Mouse (Mus musculus): ENCODE results near the gene Rbp4.

Rbp4 gene

GRCm38 (mm10) chr19:38125219-38125610 is at the start of gene Rbp4:
Gene Rbp4, minus strand, starts transcription at chr19:38125281.
- no peak for DNase-seq (ENCODE audit: low spot score in 2 of 2)

GRCm38 (mm10) chr19:38164633-38165032 is 39.6 kb upstream of the Rbp4 start:
- DNase-seq (ENCODE audit: low spot score in 2 of 2) = no peak

GRCm38 (mm10) chr19:38161648-38162354 is 36.7 kb upstream of the Rbp4 start:
- no peak for DNase-seq (ENCODE audit: low spot score in 2 of 2)

- no peak for DNase-seq (ENCODE audit: low spot score in 2 of 2)
Observed at GRCm38 (mm10) chr19:38156243-38156642, 31.2 kb upstream of the Rbp4 start.

GRCm38 (mm10) chr19:38143540-38144271 is 18.6 kb upstream of the Rbp4 start:
- no peak for DNase-seq (ENCODE audit: low spot score in 2 of 2)

- DNase-seq (ENCODE audit: low spot score in 2 of 2) = no peak
Observed at GRCm38 (mm10) chr19:38134806-38135205, 9.7 kb upstream of the Rbp4 start.

GRCm38 (mm10) chr19:38133986-38134385 is 8.9 kb upstream of the Rbp4 start:
- no peak for DNase-seq (ENCODE audit: low spot score in 2 of 2)

GRCm38 (mm10) chr19:38132481-38132880 is 7.4 kb upstream of the Rbp4 start, which contains the start of gene Pde6c:
Gene Pde6c, plus strand, starts transcription at chr19:38132781.
- no peak for DNase-seq (ENCODE audit: low spot score in 2 of 2)

GRCm38 (mm10) chr19:38126656-38127055 is 1.6 kb upstream of the Rbp4 start:
- DNase-seq (ENCODE audit: low spot score in 2 of 2) = no peak

- peak; percentile 15 to 19 for DNase-seq (ENCODE audit: low spot score in 2 of 2)
Observed at GRCm38 (mm10) chr19:38124401-38125218, 471 bp downstream of the Rbp4 start.

GRCm38 (mm10) chr19:38123921-38124320 is 1.2 kb downstream of the Rbp4 start:
- no peak for DNase-seq (ENCODE audit: low spot score in 2 of 2)

- DNase-seq (ENCODE audit: low spot score in 2 of 2) = no peak
Observed at GRCm38 (mm10) chr19:38120123-38120760, 4.8 kb downstream of the Rbp4 start.

GRCm38 (mm10) chr19:38114834-38115491 is 10.1 kb downstream of the Rbp4 start:
- no peak for DNase-seq (ENCODE audit: low spot score in 2 of 2)

- no peak for DNase-seq (ENCODE audit: low spot score in 2 of 2)
Observed at GRCm38 (mm10) chr19:38112575-38112974, 12.5 kb downstream of the Rbp4 start.

GRCm38 (mm10) chr19:38111056-38111455 is 14.0 kb downstream of the Rbp4 start:
- no peak for DNase-seq (ENCODE audit: low spot score in 2 of 2)

GRCm38 (mm10) chr19:38109506-38110242 is 15.4 kb downstream of the Rbp4 start:
- no peak for DNase-seq (ENCODE audit: low spot score in 2 of 2)

- no peak for DNase-seq (ENCODE audit: low spot score in 2 of 2)
Observed at GRCm38 (mm10) chr19:38107871-38108270, 17.2 kb downstream of the Rbp4 start.

- no peak for DNase-seq (ENCODE audit: low spot score in 2 of 2)
Observed at GRCm38 (mm10) chr19:38096858-38097758, 28.0 kb downstream of the Rbp4 start, which contains the start of gene Ffar4. Gene Ffar4, plus strand, starts transcription at chr19:38097071.

- no peak for DNase-seq (ENCODE audit: low spot score in 2 of 2)
Observed at GRCm38 (mm10) chr19:38096231-38096630, 28.9 kb downstream of the Rbp4 start.

Measured in heart, adult 9 months (tissue).